Comparison of ENCODE assay signal across 7 mouse cellular contexts in genomic region chr5:38580703-38581102, GRCm38 (mm10). TPM values are rescaled to one million over a fixed set of nuclear protein-coding genes. Genes with fewer than 3 reads are reported as not detected.
DNase-seq lines count a peak whose midpoint lies in the region; ATAC-seq and TF ChIP-seq lines count a peak whose summit lies in the region.

No protein-coding gene starts in this region.

- no peak overlapping the region for H3K9ac ChIP-seq in midbrain, embryonic 15.5 days
- no peak overlapping the region for H3K9ac ChIP-seq in hindbrain, embryonic 11.5 days (ENCODE audit: low read depth, low read length)
- no peak overlapping the region for H3K9ac ChIP-seq in lung, embryonic 16.5 days (ENCODE audit: low read length)

- peaks cover 3% of the 10 kb centered on the region; the same call in 1 of the 2 replicates for H3K4me1 ChIP-seq in midbrain, embryonic 10.5 days
- H3K4me1 ChIP-seq in midbrain, embryonic 15.5 days = no peaks in the 10 kb centered on the region
- H3K4me1 ChIP-seq in cortical plate, adult 2 months (ENCODE audit: control insufficient read depth, insufficient read depth, low read length) = no peaks in the 10 kb centered on the region; the same call in 1 of the 2 replicates
- H3K4me1 ChIP-seq in hindbrain, embryonic 11.5 days (replicated peaks; ENCODE audit: control insufficient read depth, insufficient read depth, low read length) = no peaks in the 10 kb centered on the region
- H3K4me1 ChIP-seq in lung, embryonic 16.5 days (replicated peaks; ENCODE audit: control insufficient read depth, insufficient read depth, low read length) = no peaks in the 10 kb centered on the region
- no peaks in the 10 kb centered on the region for H3K4me1 ChIP-seq in small intestine, adult 2 months (ENCODE audit: control insufficient read depth, insufficient read depth, insufficient read length, low read length)

- no peaks in the 10 kb centered on the region for H3K36me3 ChIP-seq in midbrain, embryonic 10.5 days
- H3K36me3 ChIP-seq in midbrain, embryonic 15.5 days (replicated peaks) = no peaks in the 10 kb centered on the region
- no peaks in the 10 kb centered on the region for H3K36me3 ChIP-seq in hindbrain, embryonic 11.5 days (ENCODE audit: control insufficient read depth, insufficient read depth, low read length)
- no peaks in the 10 kb centered on the region for H3K36me3 ChIP-seq in lung, embryonic 16.5 days (ENCODE audit: control insufficient read depth, insufficient read depth, low read length)
- H3K36me3 ChIP-seq in small intestine, adult 2 months (ENCODE audit: control insufficient read depth, insufficient read depth, low read length) = no peaks in the 10 kb centered on the region

- no peak for TF ChIP-seq POLR2A in cortical plate, adult 2 months (IDR thresholded peaks at IDR 0.05; ENCODE audit: extremely low read depth, insufficient read depth, low read length)
- TF ChIP-seq POLR2A in small intestine, adult 2 months (IDR thresholded peaks at IDR 0.05; ENCODE audit: low read depth, low read length) = no peak

- H3K9me3 ChIP-seq in midbrain, embryonic 10.5 days (replicated peaks) = no peaks in the 10 kb centered on the region
- H3K9me3 ChIP-seq in midbrain, embryonic 15.5 days = no peaks in the 10 kb centered on the region
- no peaks in the 10 kb centered on the region for H3K9me3 ChIP-seq in hindbrain, embryonic 11.5 days (ENCODE audit: control insufficient read depth, low read length)
- no peaks in the 10 kb centered on the region for H3K9me3 ChIP-seq in lung, embryonic 16.5 days (ENCODE audit: control insufficient read depth, low read length)

- peak; percentile 92 for TF ChIP-seq CTCF in cortical plate, adult 2 months (IDR thresholded peaks at IDR 0.05; ENCODE audit: extremely low read depth, insufficient read depth, low read length)
- TF ChIP-seq CTCF in small intestine, adult 2 months (IDR thresholded peaks at IDR 0.05; ENCODE audit: extremely low read depth, insufficient read length, insufficient replicate concordance, low read depth, low read length) = peak; percentile 68; the same call in 1 of the 2 replicates

- ATAC-seq in midbrain, embryonic 15.5 days (replicated peaks) = no peak
- ATAC-seq in hindbrain, embryonic 11.5 days (ENCODE audit: low FRiP score) = peak; percentile 69
- ATAC-seq in lung, embryonic 16.5 days (ENCODE audit: low read depth) = peak; percentile 51

- no peak overlapping the region for H3K27ac ChIP-seq in midbrain, embryonic 10.5 days (replicated peaks)
- no peak overlapping the region for H3K27ac ChIP-seq in midbrain, embryonic 15.5 days
- no peak overlapping the region for H3K27ac ChIP-seq in cortical plate, adult 2 months (ENCODE audit: insufficient read depth, low read length)
- H3K27ac ChIP-seq in hindbrain, embryonic 11.5 days (ENCODE audit: low read depth, low read length) = no peak overlapping the region
- no peak overlapping the region for H3K27ac ChIP-seq in lung, embryonic 16.5 days (ENCODE audit: low read length)
- no peak overlapping the region for H3K27ac ChIP-seq in small intestine, adult 2 months (ENCODE audit: insufficient read depth, low read depth, low read length)

- H3K27me3 ChIP-seq in midbrain, embryonic 10.5 days (ENCODE audit: low read depth, poor library complexity, severe bottlenecking) = no peaks in the 10 kb centered on the region
- H3K27me3 ChIP-seq in midbrain, embryonic 15.5 days (replicated peaks) = no peaks in the 10 kb centered on the region
- no peaks in the 10 kb centered on the region for H3K27me3 ChIP-seq in hindbrain, embryonic 11.5 days (ENCODE audit: control insufficient read depth, insufficient read depth, low read length)
- H3K27me3 ChIP-seq in lung, embryonic 16.5 days (ENCODE audit: control insufficient read depth, insufficient read depth, low read depth, low read length) = no peaks in the 10 kb centered on the region
- no peaks in the 10 kb centered on the region for H3K27me3 ChIP-seq in small intestine, adult 2 months (ENCODE audit: control insufficient read depth, insufficient read depth, low read length)

- 37% methylated on average over 6 of the region's 6 CpGs for WGBS in midbrain, embryonic 10.5 days
- 34% methylated on average over 6 of the region's 6 CpGs for WGBS in midbrain, embryonic 15.5 days
- WGBS in hindbrain, embryonic 11.5 days = 35% methylated on average over 6 of the region's 6 CpGs
- 26% methylated on average over 6 of the region's 6 CpGs for WGBS in lung, embryonic 16.5 days
- WGBS in small intestine, adult 2 months = 23% methylated on average over 6 of the region's 6 CpGs

- DNase-seq in midbrain, embryonic 10.5 days (ENCODE audit: low spot score) = peak; percentile 49
- DNase-seq in NIH3T3 (ENCODE audit: low read depth) = peak; percentile 77
- peak; percentile 73 for DNase-seq in hindbrain, embryonic 11.5 days (ENCODE audit: low spot score)

- no peak overlapping the region for H3K4me3 ChIP-seq in midbrain, embryonic 10.5 days
- H3K4me3 ChIP-seq in midbrain, embryonic 15.5 days = no peak overlapping the region
- no peak overlapping the region for H3K4me3 ChIP-seq in cortical plate, adult 2 months (ENCODE audit: insufficient read depth, low read length)
- H3K4me3 ChIP-seq in hindbrain, embryonic 11.5 days (ENCODE audit: low read depth, low read length) = no peak overlapping the region
- no peak overlapping the region for H3K4me3 ChIP-seq in lung, embryonic 16.5 days (ENCODE audit: low read length)
- no peak overlapping the region for H3K4me3 ChIP-seq in small intestine, adult 2 months (ENCODE audit: low read depth, low read length)

- H3K4me2 ChIP-seq in midbrain, embryonic 15.5 days = no peak overlapping the region
- no peak overlapping the region for H3K4me2 ChIP-seq in hindbrain, embryonic 11.5 days (replicated peaks; ENCODE audit: low read depth, low read length)
- H3K4me2 ChIP-seq in lung, embryonic 16.5 days (ENCODE audit: low read depth, low read length) = no peak overlapping the region

RNA-seq across cellular contexts. Expression of gene Wdr1, which starts 17.7 kb away (rescaled TPM):
- 160 and 161 TPM in 2 replicates for polyA plus RNA-seq in midbrain, embryonic 10.5 days (2016; fragmentation: Nextera tagmentation; extraction: Ambion mirVana)
- polyA plus RNA-seq in midbrain, embryonic 15.5 days (2015; fragmentation: Nextera tagmentation; extraction: Ambion mirVana) = 208 and 210 TPM in 2 replicates
- 140 and 152 TPM in 2 replicates for polyA plus RNA-seq in cortical plate, adult 2 months (2012; rRNA removed)
- polyA plus RNA-seq in hindbrain, embryonic 11.5 days (2014; fragmentation: Nextera tagmentation; extraction: Ambion mirVana) = 169 and 171 TPM in 2 replicates
- 207 and 209 TPM in 2 replicates for polyA plus RNA-seq in lung, embryonic 16.5 days (2015; fragmentation: Nextera tagmentation; extraction: Ambion mirVana)
- polyA plus RNA-seq in small intestine, adult 2 months (2012; rRNA removed) = 99.3 and 223 TPM in 2 replicates
